Mouse (Mus musculus): ENCODE measurements around the gene Vmn1r62.
"Not testable (repeated sequence)": the region's sequence is repeated elsewhere in the genome, so short reads cannot be mapped to it uniquely, and the experiment has no call there.

Gene Vmn1r62

DNA sequence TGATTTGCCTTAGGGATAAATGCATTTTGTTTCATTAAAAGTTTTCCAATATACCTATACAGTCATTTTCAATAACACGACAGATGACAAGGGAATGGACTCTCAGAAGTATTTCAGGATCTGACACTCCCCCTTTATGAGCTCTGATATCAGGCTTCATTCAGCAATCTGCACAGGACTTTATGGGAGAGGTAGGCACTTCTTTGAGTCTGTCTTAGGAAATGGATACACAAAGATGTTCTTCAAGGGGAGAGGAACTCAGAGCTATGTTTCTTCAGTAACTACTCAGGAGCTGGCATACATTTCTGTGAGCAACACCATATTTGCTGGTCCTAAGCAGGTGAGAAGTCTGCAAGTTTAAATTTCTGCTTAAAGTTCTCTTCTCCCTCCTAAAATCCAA is at the start of gene Vmn1r62:
Gene Vmn1r62 (plus strand): TSS at position 301 of the 400 bp plus-strand sequence.
- DNase-seq (ENCODE audit: low spot score in 2 of 2) = not testable (repeated sequence)
